Mouse (Mus musculus): ENCODE data around the gene Prss56. TPM values are rescaled to one million over a fixed set of nuclear protein-coding genes. Genes with fewer than 3 reads are reported as not detected.
A peak's percentile ranks its signal among the peaks of the same experiment; 100 is the strongest.

Prss56 gene
- total RNA-seq, 2 experiments from 2014 or later: not detected

DNA sequence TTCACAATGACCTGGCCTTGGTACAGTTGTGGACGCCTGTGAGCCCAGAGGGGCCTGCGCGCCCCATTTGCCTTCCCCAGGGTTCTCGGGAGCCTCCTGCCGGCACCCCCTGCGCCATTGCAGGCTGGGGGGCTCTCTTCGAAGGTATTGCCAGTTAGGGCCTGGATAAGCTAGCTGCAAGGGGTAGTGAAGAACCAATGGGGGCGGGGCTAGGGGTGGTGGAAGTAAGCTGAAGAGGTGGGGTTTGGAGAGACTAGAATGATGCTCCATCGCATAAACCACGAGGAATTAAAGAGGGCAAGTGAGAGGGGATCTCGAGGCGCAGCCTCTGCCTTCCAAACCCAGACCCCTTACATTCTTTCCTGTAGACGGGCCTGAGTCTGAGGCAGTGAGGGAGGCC, 2.4 kb downstream of the Prss56 start:
- no peak for DNase-seq

- DNase-seq: peak; percentile 34
These were observed 3.3 kb downstream of the Prss56 start for GRCm38 (mm10) chr1:87186261-87187036.

- peak; percentile 84 for DNase-seq
These were observed 3.9 kb downstream of the Prss56 start for GRCm38 (mm10) chr1:87187037-87187355.

- no peak for DNase-seq
These were observed 7.3 kb downstream of the Prss56 start, which contains the start of gene Chrnd for GRCm38 (mm10) chr1:87190429-87190828. Gene Chrnd, plus strand, starts transcription at chr1:87190607.

- DNase-seq: no peak
These were observed 14.2 kb downstream of the Prss56 start for GRCm38 (mm10) chr1:87197296-87197695.

DNA sequence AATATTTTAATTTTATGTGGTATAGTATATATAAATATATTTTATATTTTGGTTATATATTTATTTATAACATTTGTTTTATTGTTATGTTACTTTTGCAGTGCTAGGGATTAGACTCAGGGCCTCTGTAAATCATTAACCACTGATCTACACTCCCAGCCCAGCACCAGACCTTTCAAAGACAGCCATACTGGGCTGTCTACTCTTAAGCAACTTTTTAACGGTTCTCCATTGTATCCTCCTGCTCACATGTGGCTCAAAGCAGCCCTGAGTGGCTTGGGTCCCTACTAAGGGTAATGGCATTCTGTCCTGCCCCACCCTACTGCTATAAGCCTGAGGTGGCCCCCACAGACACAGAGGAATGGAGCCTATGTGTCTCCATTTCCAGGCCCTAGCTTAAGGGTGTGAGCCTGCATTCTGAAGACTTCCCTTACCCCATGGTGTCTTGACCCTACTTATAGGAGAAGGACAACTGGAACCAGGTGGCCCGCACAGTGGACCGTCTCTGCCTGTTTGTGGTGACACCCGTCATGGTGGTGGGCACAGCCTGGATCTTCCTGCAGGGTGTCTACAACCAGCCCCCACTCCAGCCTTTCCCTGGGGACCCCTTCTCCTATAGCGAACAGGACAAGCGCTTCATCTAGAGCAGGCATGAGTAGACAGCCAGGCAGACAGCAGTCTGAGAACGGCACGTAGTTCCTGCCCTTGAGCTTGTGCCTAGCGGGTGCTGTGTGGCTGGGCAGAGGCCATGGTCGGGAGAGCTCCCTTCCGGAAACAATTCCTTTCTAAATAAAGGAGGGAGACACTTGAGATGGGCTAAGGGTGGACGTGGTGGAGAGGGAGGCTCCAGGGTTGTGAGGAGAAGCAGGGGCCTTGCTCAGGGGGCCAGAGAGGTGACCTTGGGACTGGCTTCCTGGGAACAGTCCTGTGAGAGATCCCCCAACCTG, 15.3 kb downstream of the Prss56 start:
- no peak for DNase-seq

GRCm38 (mm10) chr1:87200811-87201210, 17.7 kb downstream of the Prss56 start:
- no peak for DNase-seq

GRCm38 (mm10) chr1:87201848-87202247, 18.7 kb downstream of the Prss56 start:
- DNase-seq: no peak

DNA sequence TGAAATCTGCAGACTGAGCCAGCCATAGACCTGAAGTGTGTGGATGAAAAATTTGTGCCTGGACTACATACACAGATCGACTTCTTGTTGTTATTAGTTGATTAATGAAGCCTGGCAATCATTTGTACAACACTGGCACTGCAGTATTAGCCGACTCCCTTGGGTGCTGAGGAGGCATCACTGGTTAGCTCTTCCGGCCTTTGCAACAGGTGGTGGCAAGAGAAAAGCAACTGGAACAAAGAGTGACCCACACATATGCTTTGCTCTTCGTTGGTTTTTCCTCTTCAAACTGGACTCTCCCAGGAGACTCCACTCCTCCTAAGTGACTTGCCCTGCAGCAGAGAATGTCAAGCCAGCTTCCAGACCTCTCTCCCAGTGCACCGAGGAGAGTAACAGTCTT, 20.7 kb downstream of the Prss56 start:
- DNase-seq: no peak

DNA sequence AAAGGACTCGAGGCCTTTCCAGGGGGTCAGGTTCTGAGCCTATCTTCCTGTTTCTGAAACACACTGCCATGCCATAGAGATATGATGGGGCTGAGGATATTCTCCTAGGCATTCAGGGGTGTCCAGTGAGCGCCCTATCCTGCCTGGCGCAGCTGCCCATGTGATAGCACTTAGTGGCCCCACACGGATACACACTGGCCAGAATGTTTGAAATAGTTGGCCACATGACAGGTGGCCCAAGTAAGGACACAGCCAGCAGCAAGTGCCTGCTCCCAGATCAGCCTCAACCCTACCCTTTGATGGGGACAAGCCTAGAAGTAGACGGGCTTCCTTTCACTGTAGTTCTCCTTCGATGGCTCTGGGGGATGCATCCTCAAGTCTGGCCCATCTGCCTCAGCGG, 21.4 kb downstream of the Prss56 start, which contains the start of gene Chrng:
Chrng (plus strand) TSS at position 193 of the 400 bp plus-strand sequence.
- no peak for DNase-seq

DNA sequence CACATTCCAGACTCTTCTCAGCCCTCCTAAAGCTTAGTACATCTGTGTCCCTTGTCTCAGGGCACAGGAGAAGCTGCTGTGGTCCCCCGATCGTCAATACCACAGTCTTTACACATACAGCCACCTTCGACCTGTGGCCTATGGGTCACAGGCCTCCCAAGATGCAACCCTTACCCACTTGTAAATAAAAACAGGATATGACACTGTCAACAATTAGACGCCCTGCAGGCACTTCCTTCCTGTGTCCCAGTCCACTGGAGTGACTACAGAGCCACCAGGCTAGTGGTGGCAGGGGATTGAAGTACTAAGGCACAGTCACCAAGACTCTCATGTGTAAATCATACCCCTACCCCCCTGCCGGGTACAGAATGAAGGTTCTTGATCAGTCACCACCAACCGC, 21.9 kb downstream of the Prss56 start:
- DNase-seq: no peak

DNA sequence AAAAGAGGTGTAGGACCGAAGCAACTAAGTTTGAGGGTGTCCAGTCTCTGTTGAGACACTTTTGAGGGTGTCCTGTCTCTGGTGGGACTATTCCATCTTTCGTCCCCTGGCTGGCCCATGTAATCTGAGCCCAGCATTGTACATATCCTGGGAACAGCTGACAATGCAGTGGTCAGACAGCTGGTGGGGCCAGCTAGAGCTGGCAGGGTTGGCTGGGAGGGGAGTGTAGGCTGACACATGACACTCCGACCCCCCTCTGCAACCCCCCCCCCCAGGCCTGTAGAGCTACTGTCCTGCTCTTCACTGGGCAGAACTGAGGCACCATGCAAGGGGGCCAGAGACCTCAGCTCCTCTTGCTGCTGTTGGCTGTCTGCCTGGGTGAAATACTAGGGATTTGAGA, 22.4 kb downstream of the Prss56 start:
- DNase-seq: no peak

DNA sequence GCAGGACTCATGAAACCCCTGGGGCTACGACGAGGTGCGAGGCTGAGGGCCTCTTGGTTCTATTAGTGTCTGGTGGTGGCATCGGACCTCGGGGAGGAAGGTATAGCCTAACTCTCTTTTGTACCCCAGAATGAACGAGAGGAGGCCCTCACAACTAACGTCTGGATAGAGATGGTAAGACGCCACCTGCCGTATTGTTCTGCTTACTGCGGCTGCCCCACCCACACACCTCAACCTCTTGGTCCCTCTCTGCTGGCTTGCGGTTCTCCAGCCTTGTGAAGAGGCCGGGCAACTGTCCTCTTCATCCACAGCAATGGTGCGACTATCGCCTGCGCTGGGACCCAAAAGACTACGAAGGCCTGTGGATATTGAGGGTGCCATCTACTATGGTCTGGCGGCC, 23.2 kb downstream of the Prss56 start:
- DNase-seq: no peak

DNA sequence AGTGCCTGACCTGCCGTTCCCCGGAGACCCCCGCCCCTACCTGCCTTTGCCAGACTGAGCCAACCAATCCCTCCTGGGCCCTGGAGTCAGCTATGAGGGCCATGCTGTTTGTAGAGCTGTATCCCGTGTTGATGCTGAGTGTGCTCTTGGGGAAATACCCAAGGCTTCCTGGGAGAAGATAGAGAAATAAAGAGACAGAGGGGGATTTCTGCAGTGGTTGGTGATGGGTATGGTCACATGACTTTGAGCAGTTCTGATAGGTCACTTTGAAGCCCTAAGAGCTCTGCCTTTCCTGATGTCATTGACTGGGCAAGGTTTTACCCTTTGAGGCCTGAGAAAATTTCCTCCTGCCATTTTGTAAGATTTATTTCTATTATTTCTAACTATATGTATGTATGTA, 28.3 kb downstream of the Prss56 start:
- no peak for DNase-seq

GRCm38 (mm10) chr1:87213735-87214704, 30.9 kb downstream of the Prss56 start, which contains the start of gene Eif4e2:
Gene Eif4e2, plus strand, starts transcription at chr1:87213914.
- peak; percentile 93 for DNase-seq

GRCm38 (mm10) chr1:87214748-87215147, 31.6 kb downstream of the Prss56 start:
- DNase-seq: no peak

DNA sequence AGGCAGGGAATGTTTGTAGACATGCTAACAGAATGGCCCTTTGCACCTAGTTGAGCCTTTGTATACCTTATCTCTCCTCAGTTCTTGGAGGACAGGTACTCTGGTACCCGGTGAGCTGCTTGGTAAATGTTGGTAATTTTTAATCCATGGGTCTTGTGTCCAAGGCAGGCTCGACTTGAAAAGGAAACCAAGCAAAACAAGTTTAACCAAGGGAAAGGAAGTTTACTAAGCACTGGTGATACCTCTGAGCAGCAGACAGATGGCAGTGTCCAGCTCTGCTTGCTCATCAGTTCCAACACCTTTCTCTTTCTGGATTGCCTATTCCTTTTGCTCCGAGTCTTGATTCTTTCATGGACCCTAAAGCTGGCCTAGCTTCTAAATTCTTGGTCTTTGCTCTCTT, 34.8 kb downstream of the Prss56 start:
- DNase-seq: no peak

GRCm38 (mm10) chr1:87225739-87226138, 42.6 kb downstream of the Prss56 start:
- DNase-seq: no peak

DNA sequence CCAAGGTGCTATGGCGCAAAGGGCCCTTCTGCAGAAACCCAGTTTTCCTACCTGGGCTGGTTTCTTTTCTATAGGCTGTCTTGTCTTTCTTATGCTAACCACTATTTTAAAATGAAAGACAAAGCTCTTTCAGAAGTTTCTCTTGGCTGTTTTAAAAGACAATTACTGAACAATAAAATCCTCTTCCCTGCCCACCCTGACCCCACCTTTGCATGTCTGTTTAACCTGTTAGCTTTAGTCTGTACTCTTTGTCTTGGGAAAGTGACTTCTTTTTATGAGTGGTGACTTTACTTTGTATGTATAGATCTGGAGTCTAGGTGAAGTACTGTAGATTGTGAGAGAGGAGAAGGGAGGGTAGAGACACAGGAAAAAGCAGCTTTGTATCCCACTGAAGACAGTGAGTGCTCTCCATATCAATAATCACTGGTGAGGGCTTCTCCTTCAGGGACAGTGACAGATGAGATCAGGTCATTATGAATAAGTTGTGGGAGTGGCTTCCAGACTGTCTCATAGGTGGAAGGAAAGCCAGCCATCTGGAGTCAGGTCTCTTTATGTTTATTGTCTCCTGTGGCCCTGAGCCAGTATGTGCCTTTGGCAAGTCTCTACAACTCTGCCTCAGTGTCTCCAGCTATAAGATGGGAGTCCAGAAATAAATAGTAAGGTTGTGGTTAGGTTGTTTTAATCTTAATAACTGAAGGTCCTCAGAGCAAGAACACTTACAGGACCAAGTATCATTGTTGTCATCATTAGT, 43.5 kb downstream of the Prss56 start:
- DNase-seq: no peak

GRCm38 (mm10) chr1:87227160-87227550, 44.0 kb downstream of the Prss56 start:
- DNase-seq: peak; percentile 38

- no peak for DNase-seq
These were observed 47.5 kb downstream of the Prss56 start for GRCm38 (mm10) chr1:87230606-87231005.

Measured in gastrocnemius, postnatal 10 days (tissue).